Mouse (Mus musculus): ENCODE data around the gene Ppp4r3a.
"Not testable (repeated sequence)": the region's sequence is repeated elsewhere in the genome, so short reads cannot be mapped to it uniquely, and the experiment has no call there.

Gene Ppp4r3a

GRCm38 (mm10) chr12:101083076-101083838 is at the start of gene Ppp4r3a:
Ppp4r3a (minus strand) TSS chr12:101083702.
- DNase-seq (ENCODE audit: low read depth, low spot score) = peak; percentile 91

- peak; percentile 6 for DNase-seq (ENCODE audit: low read depth, low spot score)
These were observed 39.5 kb upstream of the Ppp4r3a start for GRCm38 (mm10) chr12:101123013-101123412.

GRCm38 (mm10) chr12:101122066-101122465 is 38.6 kb upstream of the Ppp4r3a start:
- DNase-seq (ENCODE audit: low read depth, low spot score) = not testable (repeated sequence)

GRCm38 (mm10) chr12:101109794-101110585 is 26.5 kb upstream of the Ppp4r3a start:
- not testable (repeated sequence) for DNase-seq (ENCODE audit: low read depth, low spot score)

- DNase-seq (ENCODE audit: low read depth, low spot score) = no peak
These were observed 24.2 kb upstream of the Ppp4r3a start for GRCm38 (mm10) chr12:101107722-101108121.

GRCm38 (mm10) chr12:101105571-101105970 is 22.1 kb upstream of the Ppp4r3a start:
- no peak for DNase-seq (ENCODE audit: low read depth, low spot score)

GRCm38 (mm10) chr12:101102648-101103047 is 19.1 kb upstream of the Ppp4r3a start:
- no peak for DNase-seq (ENCODE audit: low read depth, low spot score)

- not testable (repeated sequence) for DNase-seq (ENCODE audit: low read depth, low spot score)
These were observed 10.2 kb upstream of the Ppp4r3a start for GRCm38 (mm10) chr12:101093678-101094077.

GRCm38 (mm10) chr12:101089955-101090354 is 6.5 kb upstream of the Ppp4r3a start:
- DNase-seq (ENCODE audit: low read depth, low spot score) = no peak

GRCm38 (mm10) chr12:101087406-101087805 is 3.9 kb upstream of the Ppp4r3a start:
- no peak for DNase-seq (ENCODE audit: low read depth, low spot score)

GRCm38 (mm10) chr12:101084881-101085666 is 1.6 kb upstream of the Ppp4r3a start:
- no peak for DNase-seq (ENCODE audit: low read depth, low spot score)

GRCm38 (mm10) chr12:101084237-101084636 is 735 bp upstream of the Ppp4r3a start:
- no peak for DNase-seq (ENCODE audit: low read depth, low spot score)

- DNase-seq (ENCODE audit: low read depth, low spot score) = no peak
These were observed 315 bp upstream of the Ppp4r3a start for GRCm38 (mm10) chr12:101083839-101084195.

GRCm38 (mm10) chr12:101082296-101083075 is 1.0 kb downstream of the Ppp4r3a start:
- DNase-seq (ENCODE audit: low read depth, low spot score) = no peak

- no peak for DNase-seq (ENCODE audit: low read depth, low spot score)
These were observed 5.5 kb downstream of the Ppp4r3a start for GRCm38 (mm10) chr12:101077955-101078354.

- DNase-seq (ENCODE audit: low read depth, low spot score) = no peak
These were observed 8.1 kb downstream of the Ppp4r3a start for GRCm38 (mm10) chr12:101075433-101075832.

- no peak for DNase-seq (ENCODE audit: low read depth, low spot score)
These were observed 8.6 kb downstream of the Ppp4r3a start for GRCm38 (mm10) chr12:101074821-101075429.

GRCm38 (mm10) chr12:101069813-101070212 is 13.7 kb downstream of the Ppp4r3a start:
- DNase-seq (ENCODE audit: low read depth, low spot score) = no peak

- no peak for DNase-seq (ENCODE audit: low read depth, low spot score)
These were observed 17.2 kb downstream of the Ppp4r3a start for GRCm38 (mm10) chr12:101066329-101066728.

GRCm38 (mm10) chr12:101039956-101040355 is 43.5 kb downstream of the Ppp4r3a start:
- no peak for DNase-seq (ENCODE audit: low read depth, low spot score)

Data from brain, embryonic 18.5 days (tissue).